Mouse (Mus musculus) lung, postnatal 25 days (tissue): ENCODE data around the gene Slc39a11.

Source experiments
- DNase-seq: peaks from one replicate; pipeline ENCODE4 v3.0.0; 2022; ENCODE audit warnings: low spot score

Slc39a11 gene

GRCm38 (mm10) chr11:113399601-113400000 lies 250.3 kb downstream of the Slc39a11 start:
- no peak for DNase-seq

GRCm38 (mm10) chr11:113397394-113397793 lies 252.5 kb downstream of the Slc39a11 start:
- no peak for DNase-seq

- no peak for DNase-seq
These were observed 256.3 kb downstream of the Slc39a11 start for GRCm38 (mm10) chr11:113393366-113394150.

- DNase-seq, result no peak
These were observed 258.2 kb downstream of the Slc39a11 start for GRCm38 (mm10) chr11:113391664-113392063.

- no peak for DNase-seq
These were observed 260.2 kb downstream of the Slc39a11 start for GRCm38 (mm10) chr11:113389637-113390036.

GRCm38 (mm10) chr11:113382674-113383571 lies 267.0 kb downstream of the Slc39a11 start:
- DNase-seq, result no peak

GRCm38 (mm10) chr11:113381550-113381949 lies 268.3 kb downstream of the Slc39a11 start:
- no peak for DNase-seq

GRCm38 (mm10) chr11:113378867-113379266 lies 271.0 kb downstream of the Slc39a11 start:
- no peak for DNase-seq

GRCm38 (mm10) chr11:113376066-113376465 lies 273.8 kb downstream of the Slc39a11 start:
- no peak for DNase-seq

GRCm38 (mm10) chr11:113373926-113374325 lies 276.0 kb downstream of the Slc39a11 start:
- DNase-seq, result no peak

- DNase-seq, result no peak
These were observed 276.5 kb downstream of the Slc39a11 start for GRCm38 (mm10) chr11:113373331-113373730.

GRCm38 (mm10) chr11:113368046-113368445 lies 281.8 kb downstream of the Slc39a11 start:
- DNase-seq, result no peak

- DNase-seq, result no peak
These were observed 283.4 kb downstream of the Slc39a11 start for GRCm38 (mm10) chr11:113366257-113367030.

- DNase-seq, result no peak
These were observed 286.1 kb downstream of the Slc39a11 start for GRCm38 (mm10) chr11:113363739-113364138.

- DNase-seq, result no peak
These were observed 287.3 kb downstream of the Slc39a11 start for GRCm38 (mm10) chr11:113362617-113363016.

GRCm38 (mm10) chr11:113360049-113360835 lies 289.6 kb downstream of the Slc39a11 start:
- DNase-seq, result no peak

- DNase-seq, result no peak
These were observed 293.9 kb downstream of the Slc39a11 start for GRCm38 (mm10) chr11:113355932-113356331.

GRCm38 (mm10) chr11:113352085-113352815 lies 297.6 kb downstream of the Slc39a11 start:
- DNase-seq, result no peak

GRCm38 (mm10) chr11:113350583-113350982 lies 299.3 kb downstream of the Slc39a11 start:
- no peak for DNase-seq

- DNase-seq, result no peak
These were observed 302.9 kb downstream of the Slc39a11 start for GRCm38 (mm10) chr11:113346895-113347514.
